Mouse (Mus musculus) T-cell, adult 2 months (primary cell): ENCODE results near the gene Shq1.

Source experiments
- DNase-seq: peaks from one replicate; pipeline ENCODE4 v3.0.0; 2022; ENCODE audit warnings: low spot score

Gene Shq1

GRCm38 (mm10) chr6:100670880-100671344 lies at the start of gene Shq1:
Gene Shq1 (minus strand): TSS chr6:100671157.
- DNase-seq = peak; percentile 91

GRCm38 (mm10) chr6:100720098-100720501 lies 49.1 kb upstream of the Shq1 start:
- DNase-seq = no peak

GRCm38 (mm10) chr6:100716817-100717216 lies 45.9 kb upstream of the Shq1 start:
- no peak for DNase-seq

GRCm38 (mm10) chr6:100716152-100716551 lies 45.2 kb upstream of the Shq1 start:
- no peak for DNase-seq

GRCm38 (mm10) chr6:100715296-100715828 lies 44.4 kb upstream of the Shq1 start:
- DNase-seq = no peak

GRCm38 (mm10) chr6:100710866-100711265 lies 39.9 kb upstream of the Shq1 start:
- no peak for DNase-seq

- no peak for DNase-seq
Measured at GRCm38 (mm10) chr6:100710170-100710569, 39.2 kb upstream of the Shq1 start.

- peak; percentile 3 for DNase-seq
Measured at GRCm38 (mm10) chr6:100709483-100709882, 38.5 kb upstream of the Shq1 start.

- no peak for DNase-seq
Measured at GRCm38 (mm10) chr6:100708996-100709395, 38.0 kb upstream of the Shq1 start.

GRCm38 (mm10) chr6:100708248-100708647 lies 37.3 kb upstream of the Shq1 start:
- DNase-seq = no peak

GRCm38 (mm10) chr6:100707557-100707956 lies 36.6 kb upstream of the Shq1 start:
- DNase-seq = no peak

- DNase-seq = no peak
Measured at GRCm38 (mm10) chr6:100706861-100707260, 35.9 kb upstream of the Shq1 start.

GRCm38 (mm10) chr6:100705366-100705811 lies 34.4 kb upstream of the Shq1 start:
- DNase-seq = no peak

GRCm38 (mm10) chr6:100704574-100705365 lies 33.8 kb upstream of the Shq1 start, which contains the start of gene Gxylt2:
Gene Gxylt2 (plus strand): TSS chr6:100704734.
- no peak for DNase-seq

- no peak for DNase-seq
Measured at GRCm38 (mm10) chr6:100704197-100704573, 33.2 kb upstream of the Shq1 start.

- no peak for DNase-seq
Measured at GRCm38 (mm10) chr6:100700774-100701173, 29.8 kb upstream of the Shq1 start.

GRCm38 (mm10) chr6:100699986-100700385 lies 29.0 kb upstream of the Shq1 start:
- DNase-seq = no peak

- DNase-seq = no peak
Measured at GRCm38 (mm10) chr6:100686341-100686740, 15.4 kb upstream of the Shq1 start.

GRCm38 (mm10) chr6:100678636-100679035 lies 7.7 kb upstream of the Shq1 start:
- DNase-seq = no peak

- DNase-seq = no peak
Measured at GRCm38 (mm10) chr6:100676461-100676860, 5.5 kb upstream of the Shq1 start.

GRCm38 (mm10) chr6:100674974-100675373 lies 4.0 kb upstream of the Shq1 start:
- DNase-seq = no peak

GRCm38 (mm10) chr6:100671401-100671800 lies 444 bp upstream of the Shq1 start:
- no peak for DNase-seq

GRCm38 (mm10) chr6:100670370-100670841 lies 551 bp downstream of the Shq1 start:
- DNase-seq = peak; percentile 49
